Mouse (Mus musculus) liver, embryonic 14.5 days (tissue): ENCODE results near the gene Mc1r. TPM values are rescaled to one million over a fixed set of nuclear protein-coding genes. Genes with fewer than 3 reads are reported as not detected.

Experiments used
- ATAC-seq: fragments of 200-750 bp; cut with Nextera tagmentation; 2 replicates; pipeline ENCODE4 v1.8.0; 2017; ENCODE audit warnings: moderate number of reproducible peaks, mild to moderate bottlenecking, moderate library complexity; ENCODE audit not compliant: insufficient read depth
- DNase-seq, 3 experiments: peaks; one replicate each; pipeline ENCODE4 v3.0.0-alpha.2; 2012 to 2013; ENCODE audit warnings: low read depth in 3 of 3, low spot score in 3 of 3
- H3K27ac ChIP-seq: fragments of 300-500 bp; sonication (generic); 2 replicates; pipeline ENCODE4 v1.5.1; 2014; ENCODE audit warnings: moderate library complexity, mild to moderate bottlenecking, control low read depth, inconsistent platforms
- H3K27me3 ChIP-seq: fragments of 300-500 bp; sonication (generic); 2 replicates; pipeline ENCODE4 v1.6.1; 2014; ENCODE audit warnings: mild to moderate bottlenecking, low read length, moderate library complexity; ENCODE audit not compliant: control insufficient read depth, insufficient read depth
- H3K36me3 ChIP-seq: fragments of 300-500 bp; sonication (generic); replicated peaks from 2 replicates; pipeline ENCODE4 v1.6.1; 2014; ENCODE audit warnings: low read depth; ENCODE audit not compliant: control insufficient read depth, insufficient read depth
- H3K4me1 ChIP-seq, 2 experiments: fragments of 200-500 bp in 1 of 2; fragments of 300-500 bp in 1 of 2; sonication (generic) in 1 of 2; replicated peaks; 2 replicates each; pipeline ENCODE4 v1.6.1; 2012 to 2014; ENCODE audit warnings: antibody characterized with exemption in 1 of 2, inconsistent platforms in 1 of 2, low read length in 1 of 2; ENCODE audit not compliant: control insufficient read depth in 2 of 2, insufficient read depth in 2 of 2
- H3K4me2 ChIP-seq: fragments of 300-500 bp; sonication (generic); 2 replicates; pipeline ENCODE4 v1.6.1; 2014; ENCODE audit warnings: low read depth, mild to moderate bottlenecking, control low read depth, moderate library complexity
- H3K4me3 ChIP-seq, 2 experiments: fragments of 200-500 bp in 1 of 2; fragments of 300-500 bp in 1 of 2; sonication (generic) in 1 of 2; 2 replicates each; pipeline ENCODE4 v1.5.1; 2012 to 2014; ENCODE audit warnings: low read depth in 2 of 2, low read length in 2 of 2, mild to moderate bottlenecking in 2 of 2, control low read depth in 1 of 2, inconsistent platforms in 1 of 2, moderate library complexity in 1 of 2; ENCODE audit not compliant: insufficient read depth in 1 of 2
- H3K9ac ChIP-seq: fragments of 300-500 bp; sonication (generic); replicated peaks from 2 replicates; pipeline ENCODE4 v1.6.1; 2014; ENCODE audit warnings: mild to moderate bottlenecking, control low read depth, moderate library complexity
- H3K9me3 ChIP-seq: fragments of 300-500 bp; sonication (generic); 2 replicates; pipeline ENCODE4 v1.6.1; 2016; ENCODE audit warnings: low read length, mixed read lengths; ENCODE audit not compliant: control insufficient read depth
- CTCF ChIP-seq: IDR thresholded peaks from 2 replicates; pipeline ENCODE4 v1.5.1; 2016; ENCODE audit warnings: antibody characterized with exemption, low read depth, control low read depth
- EP300 ChIP-seq: IDR thresholded peaks from 2 replicates; pipeline ENCODE4 v1.6.1; 2016; ENCODE audit warnings: antibody characterized with exemption, low read depth
- WGBS: fragments of 180-500 bp; shearing (Covaris S2); extraction: QIAGEN DNeasy Blood & Tissue Kit; methylation state at CpG from one replicate; pipeline ENCODE4 v1.1.7; 2014; ENCODE audit not compliant: insufficient replicate concordance; 5-methylcytosine and 5-hydroxymethylcytosine counted together
- polyA plus RNA-seq, 2 experiments: library from polyadenylated mRNA; depleted of rRNA in 1 of 2; stranded (reverse) in 1 of 2; unstranded in 1 of 2; fragments of >200 nt; fragmentation: Nextera tagmentation in 1 of 2; extraction: Ambion mirVana in 1 of 2; gene quantifications; 2 replicates each; pipeline versions ENCODE4 v1.2.1 to v1.2.3; 2012 to 2014

The Mc1r gene
- polyA plus RNA-seq, 2 experiments, result 0.03 TPM; not detected in 1

GRCm38 (mm10) chr8:123415967-123416943 is 9.3 kb downstream of the Mc1r start:
- Histone ChIP-seq H3K9ac (no peak overlapping the region), H3K4me1 (peaks cover 8 to 19% of the 10 kb centered on the region in 2 experiments; a peak in 3 of 4 replicates)

GRCm38 (mm10) chr8:123416944-123417555 is 10.1 kb downstream of the Mc1r start:
- DNase-seq (no peak), ATAC-seq (no peak)
- WGBS, result 47% methylated on average over 8 of the region's 8 CpGs
- no peaks in the 10 kb centered on the region for H3K9me3 ChIP-seq
- H3K9ac ChIP-seq, result no peak overlapping the region
- no peak overlapping the region for H3K27ac ChIP-seq
- H3K36me3 ChIP-seq, result no peaks in the 10 kb centered on the region
- peaks cover 12% of the 10 kb centered on the region for H3K27me3 ChIP-seq
- no peak overlapping the region for H3K4me3 ChIP-seq
- peaks cover 2 to 14% of the 10 kb centered on the region in 2 experiments; a peak in 3 of 4 replicates for H3K4me1 ChIP-seq
- no peak overlapping the region for H3K4me2 ChIP-seq
- TF ChIP-seq CTCF (no peak), EP300 (no peak)

More at GRCm38 (mm10) chr8:123415967-123416943, 9.3 kb downstream of the Mc1r start:
- DNase-seq (peak in 2 of 3 experiments; percentile 40 to 43), ATAC-seq (peak; percentile 87)
- H3K27ac ChIP-seq, result no peak overlapping the region
- H3K4me3 ChIP-seq, result no peak overlapping the region
- WGBS, result 21% methylated on average over 8 of the region's 8 CpGs
- H3K36me3 ChIP-seq, result no peaks in the 10 kb centered on the region
- TF ChIP-seq EP300 (peak; percentile 53), CTCF (peak; percentile 60)
- no peaks in the 10 kb centered on the region for H3K9me3 ChIP-seq
- peaks cover 20% of the 10 kb centered on the region for H3K27me3 ChIP-seq
- H3K4me2 ChIP-seq, result peak overlapping the region; percentile 11; the same call in 1 of the 2 replicates

DNA sequence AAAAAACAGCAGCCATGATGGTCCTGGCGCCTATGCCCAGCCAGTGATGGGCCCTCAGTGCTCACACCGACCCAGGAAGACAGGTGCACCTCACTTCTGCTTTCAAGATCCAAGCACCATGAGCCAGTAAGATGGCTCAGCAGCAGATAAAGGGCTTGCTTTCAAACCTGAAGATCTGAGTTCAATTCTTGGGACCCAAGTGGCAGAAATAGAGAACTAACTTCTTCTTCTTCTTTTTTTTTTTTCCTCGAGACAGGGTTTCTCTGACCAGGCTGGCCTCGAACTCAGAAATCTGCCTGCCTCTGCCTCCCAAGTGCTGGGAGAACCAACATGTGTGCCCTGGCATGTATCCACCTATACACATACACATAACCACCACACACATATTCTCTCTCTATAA is 12.8 kb downstream of the Mc1r start:
- H3K4me3 ChIP-seq, result no peak overlapping the region
- no peak for TF ChIP-seq CTCF
- TF ChIP-seq EP300, result no peak
- DNase-seq (no peak), ATAC-seq (no peak)
- peaks cover 0 to 7% of the 10 kb centered on the region in 2 experiments; a peak in 2 of 4 replicates for H3K4me1 ChIP-seq
- H3K27me3 ChIP-seq, result no peaks in the 10 kb centered on the region
- H3K9ac ChIP-seq, result no peak overlapping the region
- H3K9me3 ChIP-seq, result no peaks in the 10 kb centered on the region
- WGBS, result 47% methylated on average over 4 of the region's 4 CpGs
- no peak overlapping the region for H3K27ac ChIP-seq
- no peaks in the 10 kb centered on the region for H3K36me3 ChIP-seq
- H3K4me2 ChIP-seq, result no peak overlapping the region

DNA sequence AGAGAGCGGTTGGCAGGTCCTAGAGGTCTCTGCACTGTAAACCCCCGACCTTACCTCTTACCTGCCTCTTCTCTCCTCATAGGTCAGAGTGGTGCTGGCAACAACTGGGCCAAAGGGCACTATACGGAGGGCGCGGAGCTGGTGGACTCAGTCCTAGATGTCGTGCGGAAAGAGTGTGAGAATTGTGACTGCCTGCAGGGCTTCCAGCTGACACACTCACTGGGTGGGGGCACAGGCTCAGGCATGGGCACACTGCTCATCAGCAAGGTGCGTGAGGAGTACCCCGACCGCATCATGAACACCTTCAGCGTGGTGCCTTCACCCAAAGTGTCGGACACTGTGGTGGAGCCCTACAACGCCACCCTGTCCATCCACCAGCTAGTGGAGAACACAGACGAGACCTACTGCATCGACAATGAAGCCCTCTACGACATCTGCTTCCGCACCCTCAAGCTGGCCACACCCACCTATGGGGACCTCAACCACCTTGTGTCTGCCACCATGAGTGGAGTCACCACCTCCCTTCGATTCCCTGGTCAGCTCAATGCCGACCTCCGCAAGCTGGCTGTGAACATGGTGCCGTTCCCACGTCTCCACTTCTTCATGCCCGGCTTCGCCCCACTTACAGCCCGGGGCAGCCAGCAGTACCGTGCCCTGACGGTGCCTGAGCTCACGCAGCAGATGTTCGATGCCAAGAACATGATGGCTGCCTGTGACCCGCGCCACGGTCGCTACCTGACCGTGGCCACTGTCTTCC is 13.8 kb downstream of the Mc1r start:
- no peak overlapping the region for H3K4me3 ChIP-seq
- no peak for TF ChIP-seq CTCF
- no peak for TF ChIP-seq EP300
- no peak overlapping the region for H3K27ac ChIP-seq
- WGBS, result 81% methylated on average over 34 of the region's 34 CpGs
- H3K9me3 ChIP-seq, result no peaks in the 10 kb centered on the region
- no peak overlapping the region for H3K9ac ChIP-seq
- no peak overlapping the region for H3K4me2 ChIP-seq
- H3K27me3 ChIP-seq, result no peaks in the 10 kb centered on the region
- peaks cover 0 to 7% of the 10 kb centered on the region in 2 experiments; a peak in 2 of 4 replicates for H3K4me1 ChIP-seq
- no peak for ATAC-seq
- H3K36me3 ChIP-seq, result no peaks in the 10 kb centered on the region
- no peak for DNase-seq
